Mouse (Mus musculus): ENCODE measurements around the gene Pmp22.

Pmp22 gene

DNA sequence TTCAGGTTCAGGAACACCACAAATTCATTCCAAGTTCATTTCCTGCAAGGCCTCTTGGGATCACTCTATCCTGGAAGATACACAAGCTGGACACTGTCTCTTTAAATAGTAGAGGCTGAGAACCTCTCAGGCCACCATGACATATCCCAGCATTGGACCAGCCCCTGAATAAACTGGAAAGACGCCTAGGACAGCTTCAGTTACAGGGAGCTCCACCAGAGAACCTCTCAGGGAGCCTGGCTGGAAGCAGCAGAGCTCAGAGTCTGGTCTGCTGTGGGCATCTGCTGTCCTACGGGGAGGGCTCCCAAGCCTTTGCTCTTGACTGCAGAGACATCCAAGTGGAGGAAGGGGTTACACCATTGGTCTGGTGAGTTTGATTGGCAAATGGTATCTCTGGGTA, at the start of gene Pmp22:
TSS of gene Pmp22 (plus strand) at position 199 of the 400 bp plus-strand sequence.
- no peak for DNase-seq (ENCODE audit: extremely low spot score, low read depth, low spot score)

- no peak for DNase-seq (ENCODE audit: extremely low spot score, low read depth, low spot score)
These were observed 44.2 kb upstream of the Pmp22 start for GRCm38 (mm10) chr11:63084536-63084935.

DNA sequence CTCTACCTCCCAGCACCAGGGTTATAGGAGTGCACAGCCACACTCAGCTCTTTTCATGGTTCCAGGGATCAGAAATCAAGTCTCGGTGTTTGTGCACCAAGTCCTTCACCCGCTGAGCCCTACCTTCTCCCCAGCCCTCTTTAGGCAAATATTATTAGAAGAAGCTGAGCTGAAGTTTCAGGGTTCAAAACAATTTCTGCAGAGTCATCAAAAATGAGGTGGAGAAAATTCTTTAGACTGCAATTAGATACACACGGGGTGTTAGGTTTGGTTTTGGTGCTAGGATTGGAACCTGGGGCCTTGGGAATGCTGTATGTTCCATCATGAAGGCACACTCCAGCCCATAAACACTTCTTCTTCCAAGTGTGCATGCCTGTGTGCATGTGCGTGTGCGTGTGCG, 40.1 kb upstream of the Pmp22 start:
- DNase-seq (ENCODE audit: extremely low spot score, low read depth, low spot score), result no peak

DNA sequence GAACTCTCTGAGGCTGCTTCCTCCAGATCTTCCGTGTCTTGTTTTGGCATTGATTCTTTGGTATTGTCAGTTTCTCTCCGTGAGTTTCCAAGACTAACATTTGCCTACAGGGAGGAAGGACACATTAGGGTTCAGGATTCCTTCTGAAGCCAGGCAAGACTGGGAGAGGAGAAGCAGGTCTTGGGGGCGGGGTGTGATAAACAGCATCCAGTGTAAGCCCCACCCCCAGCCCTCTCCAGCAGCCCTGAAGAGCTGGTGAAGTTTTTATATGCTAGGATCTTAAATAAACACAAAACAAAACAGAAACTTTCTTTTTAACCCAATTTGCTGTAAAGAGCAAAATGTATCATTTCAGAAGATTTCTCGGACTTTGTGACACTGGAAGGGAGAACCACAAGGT, 38.6 kb upstream of the Pmp22 start:
- no peak for DNase-seq (ENCODE audit: extremely low spot score, low read depth, low spot score)

GRCm38 (mm10) chr11:63090986-63091385, 37.8 kb upstream of the Pmp22 start:
- DNase-seq (ENCODE audit: extremely low spot score, low read depth, low spot score), result no peak

DNA sequence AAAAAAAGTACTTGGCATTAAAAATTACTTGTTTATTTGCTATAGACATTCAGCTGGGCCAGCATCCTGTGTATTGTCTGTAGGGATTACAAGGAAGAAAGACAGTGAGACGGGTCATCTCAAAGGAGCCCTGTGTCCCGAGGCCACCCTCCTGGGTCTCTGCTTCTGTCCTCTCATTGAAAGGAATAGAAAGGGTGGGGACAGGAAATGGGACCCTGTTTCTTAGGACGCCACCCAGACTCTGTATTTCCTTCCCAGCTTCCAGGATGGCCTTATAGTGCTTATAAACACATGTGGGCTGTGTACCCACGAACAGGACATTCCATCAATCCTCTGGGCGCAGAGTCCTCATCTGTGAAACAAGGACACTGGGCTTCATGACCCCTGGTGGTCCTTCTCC, 36.5 kb upstream of the Pmp22 start:
- no peak for DNase-seq (ENCODE audit: extremely low spot score, low read depth, low spot score)

GRCm38 (mm10) chr11:63093601-63094000, 35.2 kb upstream of the Pmp22 start:
- DNase-seq (ENCODE audit: extremely low spot score, low read depth, low spot score), result no peak

DNA sequence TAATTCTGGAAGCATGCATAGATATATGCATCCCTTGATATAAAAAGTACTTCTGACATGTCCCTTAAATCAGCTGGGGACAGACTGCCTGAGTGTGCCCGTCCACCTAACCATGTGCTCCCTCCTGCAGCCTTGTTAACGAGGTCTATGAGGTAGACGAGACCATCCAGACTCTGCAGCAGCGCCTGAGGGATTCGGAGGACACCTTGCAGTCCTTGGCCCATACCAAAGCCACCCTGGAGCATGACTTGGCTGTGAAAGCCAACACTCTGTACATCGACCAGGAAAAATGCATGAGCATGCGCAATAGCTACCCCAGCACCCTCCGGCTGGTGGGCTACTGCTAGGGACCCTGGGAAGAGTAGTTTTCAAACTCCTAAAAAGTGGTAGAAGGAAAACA, 34.3 kb upstream of the Pmp22 start:
- DNase-seq (ENCODE audit: extremely low spot score, low read depth, low spot score), result no peak

- DNase-seq (ENCODE audit: extremely low spot score, low read depth, low spot score), result no peak
These were observed 30.8 kb upstream of the Pmp22 start for GRCm38 (mm10) chr11:63098016-63098415.

- no peak for DNase-seq (ENCODE audit: extremely low spot score, low read depth, low spot score)
These were observed 29.4 kb upstream of the Pmp22 start for GRCm38 (mm10) chr11:63099390-63099789.

DNA sequence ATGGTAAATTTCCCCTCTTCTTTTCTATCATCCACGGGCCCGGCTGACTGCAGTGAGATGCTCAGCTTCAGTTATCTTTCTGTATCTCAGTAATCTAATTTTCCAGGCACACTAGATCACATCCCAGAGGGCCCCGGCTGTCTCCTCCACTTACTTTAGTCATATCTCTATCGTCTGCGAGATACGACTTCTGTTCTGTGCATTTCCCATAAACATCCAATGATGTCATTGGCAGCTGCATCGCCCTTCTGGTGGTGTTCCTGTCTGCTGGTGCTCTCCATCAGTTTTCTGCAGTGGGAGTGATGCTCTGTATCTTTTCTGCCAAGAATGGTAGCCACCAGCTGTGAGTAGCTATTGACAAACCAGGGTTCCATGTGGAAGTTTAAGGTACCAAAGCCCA, 25.5 kb upstream of the Pmp22 start:
- no peak for DNase-seq (ENCODE audit: extremely low spot score, low read depth, low spot score)

DNA sequence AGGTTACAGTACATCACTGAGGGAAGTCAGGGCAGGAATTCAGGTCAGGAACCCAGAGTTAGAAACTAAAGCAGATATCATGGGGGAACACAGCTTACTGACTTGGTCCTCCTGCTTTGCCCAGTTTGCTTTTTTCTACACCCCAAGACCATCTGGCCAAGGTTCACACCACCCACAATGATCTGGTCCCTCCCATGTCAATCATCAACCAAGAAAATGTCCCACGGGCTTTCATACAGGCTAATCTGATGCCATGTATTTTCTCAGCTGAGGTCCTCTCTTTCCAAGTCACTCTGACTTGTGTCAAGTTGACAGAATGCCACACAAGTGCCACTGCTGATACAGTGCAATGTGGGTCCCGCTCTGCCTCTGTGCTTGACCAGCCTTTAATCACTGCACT, 24.8 kb upstream of the Pmp22 start:
- no peak for DNase-seq (ENCODE audit: extremely low spot score, low read depth, low spot score)

GRCm38 (mm10) chr11:63109230-63109775, 19.5 kb upstream of the Pmp22 start:
- DNase-seq (ENCODE audit: extremely low spot score, low read depth, low spot score), result no peak

GRCm38 (mm10) chr11:63110329-63110728, 18.5 kb upstream of the Pmp22 start:
- DNase-seq (ENCODE audit: extremely low spot score, low read depth, low spot score), result no peak

DNA sequence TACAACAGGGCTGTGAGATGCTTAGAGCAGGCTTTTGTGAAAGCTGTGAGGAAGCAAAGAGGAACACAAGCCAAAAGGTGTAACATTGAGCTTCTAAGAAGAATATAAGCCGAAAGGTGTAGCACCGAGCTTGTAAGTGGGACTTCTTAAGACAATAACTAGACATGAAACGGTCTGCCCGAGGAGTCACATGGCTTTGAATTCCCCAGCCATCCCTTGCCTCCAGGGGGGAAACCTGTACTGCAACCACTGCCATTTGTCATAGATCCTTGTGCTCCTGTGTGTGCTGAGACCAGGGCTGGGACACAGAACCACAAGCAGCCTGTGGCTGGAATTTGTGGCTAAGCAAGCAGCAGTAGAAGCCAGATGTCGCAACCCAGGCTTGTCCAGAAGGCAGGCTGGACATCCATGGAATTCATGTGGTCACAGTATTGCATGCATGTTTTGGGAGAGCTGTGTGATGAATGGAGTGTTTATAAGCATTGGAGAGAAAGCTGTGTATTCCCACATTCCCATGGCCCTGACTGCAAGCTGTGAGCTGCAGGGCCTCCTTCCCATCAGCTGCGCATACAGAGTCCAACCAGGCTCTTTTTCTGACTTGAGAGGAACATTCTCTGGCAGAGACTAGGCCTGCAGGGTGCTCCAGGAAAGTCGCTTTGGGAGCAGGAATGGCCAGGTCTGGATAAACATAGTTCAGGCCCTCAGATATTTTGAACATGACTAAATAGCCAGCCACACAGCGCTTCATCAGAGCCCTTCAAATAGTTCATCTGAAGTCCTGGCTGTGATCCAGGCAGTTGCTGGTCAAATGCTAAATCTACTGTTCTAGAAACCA, 13.8 kb upstream of the Pmp22 start:
- DNase-seq (ENCODE audit: extremely low spot score, low read depth, low spot score), result no peak

DNA sequence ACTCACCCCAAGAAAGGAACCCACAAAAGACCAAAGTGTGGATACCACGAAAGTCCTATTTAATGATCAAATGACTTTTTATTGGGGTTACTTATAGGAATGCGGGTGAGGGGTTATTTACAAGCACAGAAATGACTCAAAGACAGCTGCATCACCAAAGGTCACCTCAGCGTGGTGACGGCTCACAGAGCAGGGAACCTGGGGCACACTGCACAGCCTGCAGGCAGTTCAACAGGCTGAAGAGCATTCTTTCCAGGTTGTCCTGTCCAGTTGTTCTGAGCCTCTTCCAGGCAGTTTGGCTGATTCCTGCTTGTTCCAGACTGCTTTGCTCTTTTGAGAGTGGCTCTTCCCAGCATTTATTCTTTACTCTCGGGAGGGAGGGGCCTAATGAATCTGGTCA, 12.1 kb upstream of the Pmp22 start:
- no peak for DNase-seq (ENCODE audit: extremely low spot score, low read depth, low spot score)

GRCm38 (mm10) chr11:63117266-63117665, 11.5 kb upstream of the Pmp22 start:
- no peak for DNase-seq (ENCODE audit: extremely low spot score, low read depth, low spot score)

GRCm38 (mm10) chr11:63119791-63120190, 9.0 kb upstream of the Pmp22 start:
- no peak for DNase-seq (ENCODE audit: extremely low spot score, low read depth, low spot score)

GRCm38 (mm10) chr11:63122249-63122648, 6.5 kb upstream of the Pmp22 start:
- no peak for DNase-seq (ENCODE audit: extremely low spot score, low read depth, low spot score)

DNA sequence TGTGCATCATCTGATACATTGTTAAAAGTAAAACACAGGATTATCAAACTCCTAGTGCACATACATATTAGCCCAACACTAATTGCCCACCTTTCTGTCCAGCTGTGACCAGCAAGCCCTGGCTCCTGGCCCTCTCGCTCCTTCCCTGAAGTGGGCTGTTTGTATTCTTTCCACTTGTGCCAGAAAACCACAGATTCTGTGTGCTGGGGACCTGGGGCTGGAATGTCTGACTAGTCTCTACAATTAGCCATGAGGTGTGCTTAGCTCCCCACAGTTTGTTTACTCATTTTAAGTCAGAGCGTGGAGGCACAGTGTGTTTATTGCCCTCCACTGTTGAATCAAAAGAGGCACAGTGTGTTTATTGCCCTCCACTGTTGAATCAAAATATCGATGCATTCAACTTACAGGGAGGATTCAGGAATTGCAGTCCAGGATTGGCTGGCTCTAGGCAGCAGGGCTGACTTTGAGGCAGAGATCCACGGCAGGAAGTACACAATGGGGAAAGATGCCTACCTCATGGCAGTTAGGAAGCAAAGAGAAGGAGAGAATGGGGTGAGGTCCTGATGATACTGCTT, 5.9 kb upstream of the Pmp22 start:
- no peak for DNase-seq (ENCODE audit: extremely low spot score, low read depth, low spot score)

- DNase-seq (ENCODE audit: extremely low spot score, low read depth, low spot score), result peak; percentile 50
These were observed 4.5 kb upstream of the Pmp22 start for GRCm38 (mm10) chr11:63124316-63124715.

DNA sequence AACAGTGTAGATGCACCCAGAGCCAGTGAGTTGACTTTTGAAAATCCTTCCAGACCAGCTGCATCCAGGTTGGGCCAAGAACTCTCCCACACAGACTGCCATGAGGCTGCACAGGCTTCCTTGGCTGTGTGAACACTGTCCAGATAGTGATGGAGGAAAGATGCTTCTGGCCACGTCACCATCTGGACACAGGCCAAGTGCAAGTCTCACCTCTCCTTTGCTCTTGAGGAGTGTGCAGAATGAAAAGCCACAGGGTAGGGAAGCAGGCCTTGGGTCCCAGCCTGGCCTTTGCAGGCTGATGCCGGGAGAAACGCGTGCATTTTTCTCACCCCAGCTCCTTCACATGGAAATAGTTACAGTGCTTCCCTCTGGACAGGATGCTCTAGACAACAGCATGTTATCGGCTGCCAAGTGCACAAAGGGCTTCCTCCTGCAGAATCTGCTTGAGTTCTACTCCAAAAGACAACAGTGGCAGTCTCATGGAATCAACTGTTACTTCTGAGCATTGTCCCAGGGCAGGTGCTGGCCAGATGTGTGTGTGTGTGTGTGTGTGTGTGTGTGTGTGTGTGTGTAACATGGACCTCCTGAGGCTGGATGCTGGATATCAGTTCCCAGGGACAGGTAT, 2.8 kb upstream of the Pmp22 start:
- no peak for DNase-seq (ENCODE audit: extremely low spot score, low read depth, low spot score)
